ENCODE assay signal across 11 mouse cellular contexts in the genomic region with DNA sequence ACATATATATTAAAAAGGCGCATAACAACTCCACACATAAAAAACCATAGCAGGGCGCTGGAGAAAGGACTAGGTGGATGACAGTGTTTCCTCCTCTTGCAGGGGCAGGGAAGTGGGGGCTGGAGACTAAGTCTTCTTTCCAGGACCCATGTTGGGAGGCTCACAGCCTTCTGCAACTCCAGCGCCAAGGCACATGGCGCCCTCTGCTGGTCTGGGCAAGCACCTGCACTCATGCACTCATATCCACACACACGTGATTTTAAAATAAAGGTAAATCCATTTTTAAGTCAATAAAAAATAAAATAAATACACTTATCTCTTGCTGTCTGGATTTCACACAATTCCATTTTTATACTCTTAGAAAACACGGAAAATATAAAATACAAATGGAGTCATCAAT. TPM values are rescaled to one million over a fixed set of nuclear protein-coding genes. Genes with fewer than 3 reads are reported as not detected.
DNase-seq lines count a peak whose midpoint lies in the region; ATAC-seq and TF ChIP-seq lines count a peak whose summit lies in the region.
"Had no signal": no experiment of that assay in that cellular context is flagged by ENCODE, and none has a peak within 500 bp of the region (broad histone marks: within the 10 kb centered on the region; RNA-seq: fewer than 3 reads in every experiment).

No protein-coding gene starts in this region.

- H3K4me2 ChIP-seq in midbrain, postnatal 0 days (ENCODE audit: low read depth, low read length, poor library complexity, severe bottlenecking) = no peak overlapping the region
- H3K4me2 ChIP-seq in midbrain, embryonic 15.5 days = no peak overlapping the region
- H3K4me2 ChIP-seq: hindbrain, embryonic 12.5 days; limb, embryonic 12.5 days had no signal

- peak; percentile 45 for TF ChIP-seq CTCF in gastrocnemius, adult 2 months (IDR thresholded peaks at IDR 0.05)
- peak; percentile 65 for TF ChIP-seq CTCF in midbrain, postnatal 0 days (IDR thresholded peaks at IDR 0.05)

- no peaks in the 10 kb centered on the region for H3K36me3 ChIP-seq in midbrain, postnatal 0 days (ENCODE audit: insufficient read depth, low read length)
- no peaks in the 10 kb centered on the region for H3K36me3 ChIP-seq in midbrain, embryonic 15.5 days (replicated peaks)
- H3K36me3 ChIP-seq: hindbrain, embryonic 12.5 days; limb, embryonic 12.5 days had no signal

- 0 out of 2 replicates have a peak, but pooled peaks cover 3% of the 10 kb centered on the region for H3K4me1 ChIP-seq in midbrain, postnatal 0 days (ENCODE audit: insufficient read depth, low read length)
- no peaks in the 10 kb centered on the region for H3K4me1 ChIP-seq in midbrain, embryonic 15.5 days
- H3K4me1 ChIP-seq: hindbrain, embryonic 12.5 days had no signal

- DNase-seq in gastrocnemius, adult 2 months = no peak
- no peak for DNase-seq in gastrocnemius, postnatal 4 days (ENCODE audit: low spot score in 2 of 2)
- DNase-seq in midbrain, postnatal 0 days (ENCODE audit: low spot score) = no peak
- DNase-seq in WW6 (ENCODE audit: low read depth, low spot score) = peak; percentile 52
- DNase-seq in retina, embryonic 14.5 days (ENCODE audit: low spot score) = peak; percentile 30
- DNase-seq in cerebellum, adult 11 months = no peak
- DNase-seq: right cerebral cortex, postnatal 4 days had no signal

- intact Hi-C loops in gastrocnemius, adult 2 months (cut with DNase I) = loop anchor here (10.0 kb wide), 1 partner anchor 422 kb away; no protein-coding TSS in a partner anchor

- H3K27me3 ChIP-seq in midbrain, postnatal 0 days (ENCODE audit: insufficient read depth, low read length) = no peaks in the 10 kb centered on the region
- no peaks in the 10 kb centered on the region for H3K27me3 ChIP-seq in midbrain, embryonic 15.5 days (replicated peaks)
- H3K27me3 ChIP-seq: hindbrain, embryonic 12.5 days; limb, embryonic 12.5 days had no signal

- ATAC-seq in midbrain, postnatal 0 days (ENCODE audit: low FRiP score) = no peak
- no peak for ATAC-seq in midbrain, embryonic 15.5 days (replicated peaks)
- no peak for ATAC-seq in megakaryocyte, adult 5-6 weeks (ENCODE audit: poor library complexity, severe bottlenecking)

- H3K27ac ChIP-seq in gastrocnemius, adult 2 months = no peak overlapping the region
- no peak overlapping the region for H3K27ac ChIP-seq in midbrain, postnatal 0 days (ENCODE audit: low read depth, low read length)
- no peak overlapping the region for H3K27ac ChIP-seq in midbrain, embryonic 15.5 days
- H3K27ac ChIP-seq: hindbrain, embryonic 12.5 days; limb, embryonic 12.5 days had no signal

- 67% methylated on average over 6 of the region's 6 CpGs for WGBS in midbrain, postnatal 0 days
- WGBS in midbrain, embryonic 15.5 days = 66% methylated on average over 6 of the region's 6 CpGs

- H3K4me3 ChIP-seq in gastrocnemius, adult 2 months = no peak overlapping the region
- H3K4me3 ChIP-seq in midbrain, postnatal 0 days (ENCODE audit: low read depth, low read length) = no peak overlapping the region
- H3K4me3 ChIP-seq in midbrain, embryonic 15.5 days = no peak overlapping the region
- H3K4me3 ChIP-seq: hindbrain, embryonic 12.5 days; limb, embryonic 12.5 days had no signal

- H3K9me3 ChIP-seq in midbrain, postnatal 0 days (ENCODE audit: low read length) = no peaks in the 10 kb centered on the region
- no peaks in the 10 kb centered on the region for H3K9me3 ChIP-seq in midbrain, embryonic 15.5 days
- H3K9me3 ChIP-seq: hindbrain, embryonic 12.5 days; limb, embryonic 12.5 days had no signal

- H3K9ac ChIP-seq in midbrain, postnatal 0 days (replicated peaks; ENCODE audit: low read length, poor library complexity, severe bottlenecking) = no peak overlapping the region
- H3K9ac ChIP-seq in midbrain, embryonic 15.5 days = no peak overlapping the region
- H3K9ac ChIP-seq: hindbrain, embryonic 12.5 days; limb, embryonic 12.5 days had no signal

RNA-seq across cellular contexts. Expression of a gene that starts 16.0 kb away (rescaled TPM):
- total RNA-seq in gastrocnemius, adult 2 months (2021) = under 1 TPM in 1 of 2 experiments, not detected in 1; 0.03 TPM
- total RNA-seq in gastrocnemius, postnatal 4 days (2021) = not detected
- 0.22 and 1.6 TPM in 2 replicates for total RNA-seq in midbrain, postnatal 0 days (2014; rRNA removed)
- polyA plus RNA-seq in midbrain, postnatal 0 days (2015; fragmentation: Nextera tagmentation; extraction: Ambion mirVana) = 0.27 and 0.57 TPM in 2 replicates
- polyA plus RNA-seq in midbrain, embryonic 15.5 days (2015; fragmentation: Nextera tagmentation; extraction: Ambion mirVana) = 0.27 and 0.28 TPM in 2 replicates
- total RNA-seq in megakaryocyte, adult 5-6 weeks (2015) = not detected in 2 replicates
- 0.04 TPM in 1 of 2 replicates, not detected in the other for total RNA-seq in megakaryocyte, adult 5-6 weeks (2017)

RNA-seq across cellular contexts. Expression of a gene that starts 54.0 kb away (rescaled TPM):
- total RNA-seq in gastrocnemius, adult 2 months (2021) = 1 to 10 TPM; 7.7 to 9.2 TPM
- 10 to 100 TPM; 10.1 to 10.2 TPM for total RNA-seq in gastrocnemius, postnatal 4 days (2021)
- total RNA-seq in midbrain, postnatal 0 days (2014; rRNA removed) = 17.0 and 18.9 TPM in 2 replicates
- 7.2 and 8.7 TPM in 2 replicates for polyA plus RNA-seq in midbrain, postnatal 0 days (2015; fragmentation: Nextera tagmentation; extraction: Ambion mirVana)
- polyA plus RNA-seq in midbrain, embryonic 15.5 days (2015; fragmentation: Nextera tagmentation; extraction: Ambion mirVana) = 7.9 and 9.2 TPM in 2 replicates
- 8.7 and 14.4 TPM in 2 replicates for total RNA-seq in megakaryocyte, adult 5-6 weeks (2015)
- total RNA-seq in megakaryocyte, adult 5-6 weeks (2017) = 8.4 and 8.7 TPM in 2 replicates

Comparison
In these comparisons a context has a peak if more than half of its experiments do, and no peak if none do; other contexts are left out.
1. DNase-seq: peak in WW6 (single experiment) and retina, embryonic 14.5 days (single experiment); none in gastrocnemius, adult 2 months (single experiment), gastrocnemius, postnatal 4 days (0 of 2), midbrain, postnatal 0 days (single experiment) and cerebellum, adult 11 months (single experiment).